Mouse (Mus musculus): ENCODE results near the gene Disc1. TPM values are rescaled to one million over a fixed set of nuclear protein-coding genes. Genes with fewer than 3 reads are reported as not detected.

Disc1 gene
- total and polyA plus RNA-seq, 3 experiments = 1.1 to 2.3 (median 2.2) TPM

DNA sequence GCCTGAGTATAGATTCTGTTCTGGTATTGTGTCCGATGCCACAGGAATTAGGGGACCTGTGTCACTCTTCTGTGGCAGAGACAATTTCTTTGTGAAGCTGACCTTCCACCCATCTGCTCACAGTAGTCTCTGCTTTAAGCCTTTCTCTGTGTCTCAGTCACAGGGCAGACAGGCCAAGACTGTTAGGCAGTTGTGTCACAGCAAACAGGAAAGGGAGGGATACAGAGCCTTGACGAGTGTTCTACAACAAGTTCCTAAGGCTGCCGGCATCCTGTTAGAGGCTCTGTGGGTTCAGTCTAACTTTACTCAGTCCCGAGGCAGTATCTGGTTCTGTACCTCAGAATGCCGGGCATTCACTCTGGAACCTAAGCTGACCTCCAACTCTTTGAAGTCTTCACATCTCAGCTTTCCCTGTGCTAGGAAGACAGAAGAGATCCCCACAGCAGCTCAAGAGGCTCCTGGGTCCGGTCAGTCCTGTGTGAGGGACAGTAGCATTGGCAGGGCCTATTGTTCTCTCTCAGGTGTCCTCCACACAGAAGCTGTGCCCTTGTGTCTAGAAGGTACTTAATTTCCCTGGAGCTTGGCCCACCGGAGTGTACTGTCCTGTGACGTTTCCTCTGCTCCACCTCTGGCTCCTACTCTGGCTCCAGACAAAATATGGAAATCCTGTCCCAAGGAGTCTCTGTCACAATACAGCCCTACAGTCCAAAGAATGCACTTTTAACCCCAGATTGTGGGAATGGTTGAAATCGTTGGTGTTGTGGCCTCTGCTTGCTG, 144.6 kb downstream of the Disc1 start:
- H3K4me3 ChIP-seq = peak overlapping the region; percentile 15
- H3K4me1 ChIP-seq (ENCODE audit: control insufficient read depth, insufficient read depth, low read length) = peaks cover 49% of the 10 kb centered on the region
- H3K27ac ChIP-seq = peak overlapping the region; percentile 93
- WGBS = 23% methylated on average over 9 of the region's 9 CpGs
- DNase-seq = peak; percentile 54
- H3K79me2 ChIP-seq (replicated peaks; ENCODE audit: control insufficient read depth, insufficient read depth, low read length) = no peaks in the 10 kb centered on the region
- TF ChIP-seq EP300 (IDR thresholded peaks at IDR 0.05; ENCODE audit: insufficient read depth, low read depth, low read length) = peak; percentile 75; the same call in 1 of the 2 replicates
- TF ChIP-seq CTCF (IDR thresholded peaks at IDR 0.05) = no peak
- peak; percentile 38; the same call in 1 of the 2 replicates for TF ChIP-seq POLR2A (IDR thresholded peaks at IDR 0.05; ENCODE audit: insufficient read depth, low read depth, low read length)
- H3K9ac ChIP-seq (ENCODE audit: low read depth, low read length) = peak overlapping the region; percentile 27
- intact Hi-C loops (cut with DNase I) = loop anchor here (5.0 kb wide), 2 partner anchors 89 to 319 kb away; no protein-coding TSS in a partner anchor
- H3K36me3 ChIP-seq (ENCODE audit: control insufficient read depth, insufficient read depth, low read length) = no peaks in the 10 kb centered on the region; the same call in 1 of the 2 replicates
- H3K27me3 ChIP-seq (ENCODE audit: control insufficient read depth, insufficient read depth, low read length) = no peaks in the 10 kb centered on the region

DNA sequence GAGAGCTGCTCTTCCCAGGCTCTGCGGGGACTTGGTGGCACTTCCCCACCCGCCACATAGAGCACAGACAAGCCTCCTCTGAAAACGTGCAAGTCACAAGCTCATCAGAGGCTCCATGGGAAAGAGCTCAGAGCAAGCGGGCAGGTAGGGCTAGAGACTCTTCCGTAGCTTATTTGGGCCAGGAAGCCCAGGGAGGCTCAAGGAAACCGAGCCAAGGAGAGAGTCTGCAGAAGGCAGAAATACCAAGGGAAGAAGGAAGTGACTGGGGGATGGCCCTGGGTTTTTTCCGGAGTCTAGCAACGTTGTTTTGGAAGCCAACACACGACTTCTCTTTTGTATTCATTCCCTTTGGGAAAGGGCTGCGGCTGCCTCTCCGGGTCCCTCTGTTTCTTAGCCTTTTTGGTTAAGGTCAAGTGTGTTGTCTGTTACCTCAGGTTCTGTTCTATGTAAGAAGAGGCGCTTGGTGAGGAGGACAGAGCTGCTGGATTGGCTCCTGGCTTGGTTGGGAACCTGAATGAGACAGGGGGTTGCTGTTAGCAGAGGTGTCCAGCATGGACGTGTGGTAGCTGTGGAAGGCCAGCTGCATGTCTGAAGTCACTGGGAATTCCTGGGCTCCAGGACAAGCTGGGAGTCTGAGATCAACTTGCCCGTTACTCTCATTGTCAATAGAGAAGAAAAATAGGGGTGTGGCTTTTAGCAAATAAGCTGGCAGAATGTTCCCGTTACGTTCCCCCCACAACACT, 145.4 kb downstream of the Disc1 start:
- intact Hi-C loops (cut with DNase I) = loop anchor here (5.0 kb wide), 2 partner anchors 88 to 318 kb away; no protein-coding TSS in a partner anchor
- H3K4me1 ChIP-seq (ENCODE audit: control insufficient read depth, insufficient read depth, low read length) = peaks cover 47% of the 10 kb centered on the region
- 37% methylated on average over 16 of the region's 16 CpGs for WGBS

DNA sequence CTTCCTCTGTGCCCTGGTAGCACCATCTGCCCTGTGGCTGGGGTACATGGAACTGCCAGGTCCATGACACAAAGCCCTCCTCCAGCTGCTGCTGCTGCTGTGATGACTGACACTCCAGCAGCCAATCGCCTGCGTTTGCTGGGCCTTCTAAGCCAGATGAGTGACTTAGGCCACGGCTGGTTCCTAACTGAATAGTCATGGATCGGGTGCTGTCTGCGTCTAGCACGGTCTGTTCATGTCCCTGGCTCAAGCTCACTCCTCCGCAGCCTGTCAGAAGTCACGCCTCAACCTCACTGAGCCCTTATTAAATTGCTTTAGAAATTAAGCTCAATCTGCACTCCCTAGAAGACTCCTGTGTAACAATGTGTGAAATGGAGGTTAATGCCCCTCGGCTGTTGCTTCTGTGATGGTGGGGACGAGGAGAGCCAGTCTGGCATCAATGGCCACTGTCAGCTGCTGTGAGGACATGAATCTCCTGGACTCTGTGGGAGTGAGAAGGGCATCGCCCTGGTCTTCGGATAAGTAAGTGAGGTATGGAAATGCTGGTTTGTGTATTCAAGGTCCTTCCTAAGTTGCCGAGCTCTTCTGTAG, 146.4 kb downstream of the Disc1 start:
- TF ChIP-seq POLR2A (IDR thresholded peaks at IDR 0.05; ENCODE audit: insufficient read depth, low read depth, low read length) = no peak
- no peak for TF ChIP-seq EP300 (IDR thresholded peaks at IDR 0.05; ENCODE audit: insufficient read depth, low read depth, low read length)
- no peak for TF ChIP-seq CTCF (IDR thresholded peaks at IDR 0.05)
- intact Hi-C loops (cut with DNase I) = no loop called here
- Histone ChIP-seq H3K36me3 (ENCODE audit: control insufficient read depth, insufficient read depth, low read length) (no peaks in the 10 kb centered on the region; the same call in 1 of the 2 replicates), H3K27me3 (ENCODE audit: control insufficient read depth, insufficient read depth, low read length) (no peaks in the 10 kb centered on the region), H3K4me3 (no peak overlapping the region), H3K4me1 (ENCODE audit: control insufficient read depth, insufficient read depth, low read length) (peaks cover 45% of the 10 kb centered on the region), H3K27ac (peak overlapping the region; percentile 93), H3K9ac (ENCODE audit: low read depth, low read length) (no peak overlapping the region), H3K79me2 (replicated peaks; ENCODE audit: control insufficient read depth, insufficient read depth, low read length) (no peaks in the 10 kb centered on the region)
- no peak for DNase-seq
- WGBS = 92% methylated on average over 13 of the region's 13 CpGs

More for the DNA sequence above, 145.4 kb downstream of the Disc1 start:
- H3K27ac ChIP-seq = peak overlapping the region; percentile 93
- no peaks in the 10 kb centered on the region for H3K27me3 ChIP-seq (ENCODE audit: control insufficient read depth, insufficient read depth, low read length)
- peak; percentile 55 for DNase-seq
- TF ChIP-seq EP300 (IDR thresholded peaks at IDR 0.05; ENCODE audit: insufficient read depth, low read depth, low read length) (0 out of 2 replicates have a peak, but pooled peaks have one; percentile 7), CTCF (IDR thresholded peaks at IDR 0.05) (no peak)
- no peak overlapping the region; the same call in 1 of the 2 replicates for H3K4me3 ChIP-seq
- H3K9ac ChIP-seq (ENCODE audit: low read depth, low read length) = peak overlapping the region; percentile 27; the same call in 1 of the 2 replicates
- H3K79me2 ChIP-seq (replicated peaks; ENCODE audit: control insufficient read depth, insufficient read depth, low read length) = no peaks in the 10 kb centered on the region
- H3K36me3 ChIP-seq (ENCODE audit: control insufficient read depth, insufficient read depth, low read length) = no peaks in the 10 kb centered on the region; the same call in 1 of the 2 replicates

DNA sequence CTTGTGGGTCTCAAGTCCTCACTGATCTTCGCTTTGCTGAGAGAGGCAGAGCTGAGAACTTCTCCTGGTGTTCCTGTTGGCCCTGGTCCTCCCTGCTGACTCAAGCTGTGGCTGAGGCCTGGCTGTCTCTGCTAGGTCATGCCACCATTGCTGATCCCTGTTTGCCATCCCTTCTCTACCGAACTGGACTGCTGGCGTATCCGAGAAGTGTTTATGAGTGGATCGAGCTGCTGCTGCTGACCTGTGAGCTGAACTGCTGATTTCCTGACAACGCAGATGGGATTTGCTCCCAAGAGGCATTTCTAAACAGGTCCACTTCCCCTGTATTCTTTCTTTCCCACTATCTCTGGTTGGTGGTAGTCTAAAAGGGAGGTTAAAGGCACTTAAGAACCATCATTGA, 147.7 kb downstream of the Disc1 start:
- DNase-seq = no peak
- Histone ChIP-seq H3K79me2 (replicated peaks; ENCODE audit: control insufficient read depth, insufficient read depth, low read length) (no peaks in the 10 kb centered on the region), H3K27me3 (ENCODE audit: control insufficient read depth, insufficient read depth, low read length) (no peaks in the 10 kb centered on the region), H3K4me3 (no peak overlapping the region), H3K9ac (ENCODE audit: low read depth, low read length) (no peak overlapping the region), H3K27ac (no peak overlapping the region), H3K4me1 (ENCODE audit: control insufficient read depth, insufficient read depth, low read length) (peaks cover 34% of the 10 kb centered on the region), H3K36me3 (ENCODE audit: control insufficient read depth, insufficient read depth, low read length) (no peaks in the 10 kb centered on the region)
- no peak for TF ChIP-seq CTCF (IDR thresholded peaks at IDR 0.05)
- no peak for TF ChIP-seq POLR2A (IDR thresholded peaks at IDR 0.05; ENCODE audit: insufficient read depth, low read depth, low read length)
- TF ChIP-seq EP300 (IDR thresholded peaks at IDR 0.05; ENCODE audit: insufficient read depth, low read depth, low read length) = no peak
- intact Hi-C loops (cut with DNase I) = no loop called here
- 66% methylated on average over 6 of the region's 6 CpGs for WGBS

DNA sequence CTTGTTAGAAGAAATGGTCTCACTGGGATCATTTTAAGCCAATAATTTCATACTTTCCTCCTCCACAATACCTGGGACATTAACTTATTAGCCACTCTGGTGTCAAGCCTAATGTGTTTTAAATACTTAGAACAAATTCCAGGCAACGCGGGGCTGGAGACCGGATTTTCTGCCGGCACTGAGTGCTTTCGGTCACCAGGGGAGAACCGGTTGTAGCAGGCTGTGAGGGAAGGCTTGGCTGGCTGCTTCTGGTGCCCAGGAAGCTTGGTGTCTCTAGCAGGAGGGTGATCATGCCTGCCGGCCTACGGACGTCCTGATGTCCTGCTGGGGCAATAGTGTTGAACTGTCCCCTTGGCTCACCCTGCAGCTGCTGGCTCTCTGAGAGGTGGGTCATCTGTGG, 149.0 kb downstream of the Disc1 start:
- 71% methylated on average over 9 of the region's 9 CpGs for WGBS
- no peak for DNase-seq

More for the DNA sequence above, 149.0 kb downstream of the Disc1 start:
- H3K4me1 ChIP-seq (ENCODE audit: control insufficient read depth, insufficient read depth, low read length) = peaks cover 24% of the 10 kb centered on the region
- no peak overlapping the region for H3K27ac ChIP-seq
- TF ChIP-seq CTCF (IDR thresholded peaks at IDR 0.05) = no peak
- TF ChIP-seq EP300 (IDR thresholded peaks at IDR 0.05; ENCODE audit: insufficient read depth, low read depth, low read length) = no peak
- no peak for TF ChIP-seq POLR2A (IDR thresholded peaks at IDR 0.05; ENCODE audit: insufficient read depth, low read depth, low read length)
- H3K27me3 ChIP-seq (ENCODE audit: control insufficient read depth, insufficient read depth, low read length) = no peaks in the 10 kb centered on the region
- no peaks in the 10 kb centered on the region for H3K36me3 ChIP-seq (ENCODE audit: control insufficient read depth, insufficient read depth, low read length)
- intact Hi-C loops (cut with DNase I) = no loop called here
- H3K9ac ChIP-seq (ENCODE audit: low read depth, low read length) = no peak overlapping the region
- no peaks in the 10 kb centered on the region for H3K79me2 ChIP-seq (replicated peaks; ENCODE audit: control insufficient read depth, insufficient read depth, low read length)
- no peak overlapping the region for H3K4me3 ChIP-seq

All from heart, adult 2 months (tissue).